Comparison of ENCODE assay signal across 18 mouse cellular contexts in genomic region chr12:79357631-79358030, GRCm38 (mm10).
"Had no signal": no experiment of that assay in that cellular context is flagged by ENCODE, and none has a peak within 500 bp of the region (broad histone marks: within the 10 kb centered on the region; RNA-seq: fewer than 3 reads in every experiment).

No protein-coding gene starts in this region.

- H3K27me3 ChIP-seq: hindbrain, embryonic 13.5 days; intestine, embryonic 15.5 days; kidney, embryonic 15.5 days; limb, embryonic 12.5 days; limb, embryonic 15.5 days had no signal

- H3K9me3 ChIP-seq: hindbrain, embryonic 13.5 days; intestine, embryonic 15.5 days; kidney, embryonic 15.5 days; limb, embryonic 12.5 days; limb, embryonic 15.5 days had no signal

- H3K27ac ChIP-seq: hindbrain, embryonic 13.5 days; intestine, embryonic 15.5 days; limb, embryonic 12.5 days; limb, embryonic 15.5 days; liver, embryonic 14.5 days had no signal

- H3K4me2 ChIP-seq: hindbrain, embryonic 13.5 days; intestine, embryonic 15.5 days; kidney, embryonic 15.5 days; limb, embryonic 12.5 days; limb, embryonic 15.5 days; midbrain, embryonic 11.5 days had no signal

- H3K36me3 ChIP-seq: hindbrain, embryonic 13.5 days; intestine, embryonic 15.5 days; kidney, embryonic 15.5 days; limb, embryonic 12.5 days; limb, embryonic 15.5 days had no signal

- H3K4me3 ChIP-seq: hindbrain, embryonic 13.5 days; intestine, embryonic 15.5 days; kidney, embryonic 15.5 days; limb, embryonic 12.5 days; limb, embryonic 15.5 days had no signal

- DNase-seq: kidney, adult 11 months; kidney, adult 8-10 months; kidney, postnatal 10 days; kidney, postnatal 36 days; layer of hippocampus, postnatal 36 days; left cerebral cortex, postnatal 4 days; midbrain, embryonic 14.5 days; thymus, adult 2 months; thymus, postnatal 14 days; thymus, postnatal 4 days had no signal

- ATAC-seq: hindbrain, embryonic 16.5 days; intestine, embryonic 15.5 days had no signal

- H3K9ac ChIP-seq: hindbrain, embryonic 13.5 days; intestine, embryonic 15.5 days; kidney, embryonic 15.5 days; limb, embryonic 12.5 days; limb, embryonic 15.5 days; liver, embryonic 14.5 days had no signal
